Mouse (Mus musculus) thymus, postnatal 14 days (tissue): Measurements from ENCODE around the gene Fggy.

ENCODE experiments used
- DNase-seq: peaks from one replicate; pipeline ENCODE4 v3.0.0; 2021

Fggy gene

DNA sequence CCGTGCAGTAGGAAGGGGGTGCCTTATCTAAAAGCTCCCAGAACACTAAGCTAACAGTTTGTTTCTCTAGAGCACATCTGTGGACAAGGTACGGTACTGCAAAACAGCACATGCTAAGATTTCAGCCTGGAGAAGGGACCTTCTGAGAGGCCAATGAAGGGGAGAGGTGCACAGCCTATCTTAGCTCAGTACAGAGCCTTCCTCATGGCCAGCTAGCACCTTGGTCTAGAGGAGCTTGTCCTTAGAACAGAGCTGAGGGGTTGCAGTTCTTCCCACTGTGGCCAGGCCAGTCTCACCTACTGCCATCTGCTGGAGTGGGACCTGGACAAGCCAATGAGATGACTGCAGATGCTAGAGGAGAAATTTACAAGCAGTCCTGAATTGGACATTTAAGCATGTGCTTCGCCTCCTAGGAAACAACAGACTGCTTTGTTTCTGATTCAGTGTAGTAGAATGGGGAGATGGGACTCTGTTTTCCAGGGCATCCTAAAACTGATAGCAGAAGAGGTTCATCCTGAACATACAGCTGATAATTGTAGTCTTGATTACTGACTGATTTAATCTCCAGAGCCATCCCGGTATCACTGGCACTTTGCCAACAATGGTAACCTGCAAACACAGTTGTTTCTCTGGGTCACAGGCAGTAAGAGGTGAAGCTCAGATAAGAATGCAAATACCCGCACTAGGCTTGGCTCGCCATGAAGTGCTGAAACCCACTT lies 305.6 kb downstream of the Fggy start:
- no peak for DNase-seq

DNA sequence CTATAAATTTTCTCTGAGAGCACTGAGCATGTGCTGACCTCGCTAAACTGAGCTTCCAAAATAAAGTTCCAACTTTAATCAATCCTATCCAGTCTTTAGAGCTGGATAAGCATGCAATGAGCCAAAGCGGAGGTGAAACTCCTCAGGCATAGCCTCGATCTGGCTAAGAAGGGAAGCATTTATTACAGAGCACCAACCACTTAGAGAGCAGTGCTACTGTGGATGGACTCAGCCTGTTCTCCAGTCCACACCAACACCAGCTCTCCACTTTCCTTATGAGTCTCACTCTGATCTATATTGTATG lies 306.1 kb downstream of the Fggy start:
- DNase-seq: no peak

DNA sequence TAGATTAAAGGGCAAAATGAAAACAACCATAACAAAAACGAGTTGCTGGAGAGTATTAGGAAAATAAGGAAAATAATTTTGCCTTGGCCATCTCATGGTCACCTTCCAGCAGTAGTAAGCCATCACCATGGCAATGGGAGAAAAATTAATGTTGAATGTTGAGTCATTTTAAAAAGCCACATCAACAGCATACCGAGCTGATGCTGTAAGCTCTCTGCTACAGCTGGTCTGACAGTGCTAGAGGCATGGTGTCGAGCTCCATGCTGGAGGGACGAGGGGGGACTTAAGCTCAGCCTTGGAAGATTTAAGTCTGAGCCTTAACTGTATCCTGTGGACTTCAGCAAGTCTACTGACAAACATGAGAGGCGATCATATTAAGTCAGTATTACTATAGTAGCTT lies 307.9 kb downstream of the Fggy start:
- no peak for DNase-seq

DNA sequence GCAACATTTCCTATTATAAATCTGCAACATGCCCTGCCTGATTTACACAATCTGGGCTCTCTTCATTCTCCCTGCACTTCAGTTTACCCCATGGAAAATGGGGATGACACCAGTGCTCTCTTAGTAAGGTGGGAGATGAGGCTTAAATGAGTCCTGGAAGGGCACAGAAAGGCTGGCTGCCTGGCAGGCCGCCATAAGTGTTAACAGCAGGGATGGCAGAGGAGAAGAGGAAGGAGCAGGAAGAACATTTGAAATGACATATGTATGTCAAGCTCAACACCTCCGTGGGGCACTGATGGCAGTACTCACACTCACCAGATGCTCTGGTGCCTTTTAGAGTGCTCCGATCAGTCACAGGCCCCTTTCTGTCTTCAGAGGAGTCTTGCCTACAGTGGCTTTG lies 308.6 kb downstream of the Fggy start:
- DNase-seq: no peak

DNA sequence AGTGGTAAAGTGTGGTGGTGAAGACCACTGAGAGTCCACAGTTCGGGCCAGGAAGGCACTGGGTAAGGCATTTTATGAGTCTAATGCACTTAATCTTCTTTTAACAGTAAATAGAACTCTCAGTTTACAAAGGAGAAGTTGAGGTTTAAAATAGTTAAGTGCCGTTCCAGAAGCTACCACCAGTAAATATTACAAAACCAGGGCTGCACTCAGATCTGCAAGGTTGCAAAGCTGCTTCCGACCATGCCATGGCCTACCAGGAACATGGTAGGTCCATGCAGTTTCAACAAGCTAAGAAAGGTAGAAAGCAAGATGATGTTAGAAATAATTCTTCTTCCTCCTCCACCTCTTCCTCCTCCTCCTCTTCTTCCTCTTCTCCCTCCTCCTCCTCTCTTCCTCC lies 309.8 kb downstream of the Fggy start:
- DNase-seq: no peak

DNA sequence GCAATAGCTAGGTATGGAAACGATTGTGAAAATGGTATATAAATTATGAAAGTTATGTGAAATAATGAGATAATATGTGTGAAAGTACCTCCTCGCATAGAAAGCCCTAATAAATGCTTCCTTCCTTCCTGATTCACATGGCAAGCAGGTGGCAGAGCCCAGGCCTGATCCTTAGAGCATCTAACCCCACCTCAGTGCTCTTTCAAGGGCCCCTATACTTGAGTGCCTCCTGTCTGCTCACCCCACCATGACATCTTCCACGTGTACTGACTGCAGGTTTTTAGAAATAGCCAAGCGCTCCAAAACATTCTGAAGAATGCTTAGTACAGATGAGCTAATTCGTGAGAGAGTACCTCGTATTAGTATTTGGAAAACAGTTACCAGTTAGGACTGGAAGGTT lies 311.0 kb downstream of the Fggy start:
- DNase-seq: no peak

DNA sequence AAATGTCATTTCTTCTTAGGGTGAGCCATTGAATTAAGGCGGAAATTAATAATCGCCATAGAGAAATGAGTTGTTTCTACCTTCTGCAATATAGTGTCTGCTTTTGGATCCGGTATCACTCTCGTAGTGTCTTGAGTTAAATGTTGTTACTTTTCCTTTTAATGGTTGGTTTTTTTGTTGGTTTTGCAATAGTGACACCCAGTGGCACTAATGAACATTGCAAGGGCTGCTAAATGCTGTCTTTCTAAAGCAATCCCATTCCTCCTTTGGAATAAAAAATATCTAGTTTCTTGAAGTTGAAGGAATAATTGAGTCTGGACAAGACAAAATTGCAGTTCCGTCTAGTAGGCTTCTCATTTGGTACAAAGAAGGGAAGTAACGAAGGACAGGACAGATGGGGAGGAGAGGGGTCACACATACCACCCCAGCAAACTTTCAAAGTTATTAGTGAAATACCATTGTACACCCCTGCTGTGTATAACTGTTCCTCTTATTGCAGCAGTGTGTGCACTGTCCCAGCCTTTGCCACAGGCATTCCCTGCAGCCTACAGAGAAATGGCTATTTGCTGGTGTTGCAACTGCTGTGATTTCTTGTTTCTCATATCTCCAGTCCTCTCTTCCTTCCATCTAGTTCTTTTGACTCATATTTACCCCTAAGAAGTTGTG lies 314.0 kb downstream of the Fggy start:
- DNase-seq: peak; percentile 36

DNA sequence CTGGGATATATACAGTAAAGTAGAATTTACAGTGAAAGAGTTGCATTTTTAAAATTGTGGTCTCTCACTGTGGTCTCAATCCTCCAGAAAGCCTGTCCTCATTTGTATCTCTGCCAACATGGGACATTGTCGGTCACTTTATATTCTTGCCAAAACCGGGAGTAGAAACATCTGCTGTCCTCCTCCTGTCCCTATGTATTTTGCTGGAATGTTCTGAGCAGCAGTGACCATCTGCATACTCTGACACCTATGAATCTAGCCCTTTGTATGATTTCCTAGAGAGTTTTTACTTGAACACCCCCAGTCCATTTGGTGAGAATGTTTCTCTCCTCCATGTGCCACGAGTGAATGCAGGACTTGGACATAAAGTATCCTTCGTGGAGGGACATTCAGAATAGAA lies 318.6 kb downstream of the Fggy start:
- no peak for DNase-seq

DNA sequence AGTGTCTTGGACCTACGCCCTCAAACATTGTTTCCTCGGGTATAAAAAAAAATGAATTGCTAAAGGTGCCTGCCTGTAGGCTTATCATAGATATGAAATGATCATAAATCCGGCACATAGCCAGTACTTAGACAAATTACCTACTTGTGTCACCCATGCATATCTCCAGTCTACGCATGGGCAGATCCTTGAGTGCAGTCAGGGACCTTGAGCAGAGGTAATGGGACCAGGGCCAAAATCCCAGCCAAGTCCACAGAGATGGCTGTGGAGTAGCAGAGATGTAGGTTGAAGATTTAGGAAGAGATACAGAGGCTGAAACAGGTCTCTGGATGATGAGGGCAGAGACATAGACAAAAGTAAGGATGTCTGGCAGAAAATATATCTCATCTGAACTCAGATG lies 320.1 kb downstream of the Fggy start:
- DNase-seq: no peak

DNA sequence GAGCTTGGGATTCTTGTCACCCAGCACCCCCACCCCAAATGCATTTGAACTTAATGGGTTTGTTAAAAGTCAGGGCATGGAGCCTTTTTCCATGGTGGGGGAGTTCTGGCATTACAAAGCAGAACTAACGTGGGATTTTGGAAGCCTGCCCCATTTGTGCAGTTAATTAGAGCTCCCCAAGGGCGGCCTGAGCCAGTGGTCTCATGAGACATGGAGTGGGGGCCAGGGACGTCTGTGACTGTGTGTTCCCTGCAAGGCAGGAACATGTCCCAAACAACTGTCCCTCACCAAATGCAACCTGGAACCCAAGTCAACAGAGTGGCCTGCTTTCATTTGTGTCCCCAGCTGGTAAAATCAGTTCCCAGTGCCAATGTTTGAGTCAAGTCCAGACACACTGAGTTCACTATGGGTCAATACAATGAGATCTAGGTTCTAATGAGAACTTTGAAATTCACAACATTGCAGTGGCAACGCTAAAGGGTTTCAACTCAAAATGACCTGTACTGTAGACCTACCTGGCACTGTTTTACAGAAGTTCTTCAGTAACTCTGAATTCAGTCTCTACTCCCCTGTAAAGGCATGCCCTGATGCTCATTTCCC lies 324.5 kb downstream of the Fggy start:
- DNase-seq: no peak

DNA sequence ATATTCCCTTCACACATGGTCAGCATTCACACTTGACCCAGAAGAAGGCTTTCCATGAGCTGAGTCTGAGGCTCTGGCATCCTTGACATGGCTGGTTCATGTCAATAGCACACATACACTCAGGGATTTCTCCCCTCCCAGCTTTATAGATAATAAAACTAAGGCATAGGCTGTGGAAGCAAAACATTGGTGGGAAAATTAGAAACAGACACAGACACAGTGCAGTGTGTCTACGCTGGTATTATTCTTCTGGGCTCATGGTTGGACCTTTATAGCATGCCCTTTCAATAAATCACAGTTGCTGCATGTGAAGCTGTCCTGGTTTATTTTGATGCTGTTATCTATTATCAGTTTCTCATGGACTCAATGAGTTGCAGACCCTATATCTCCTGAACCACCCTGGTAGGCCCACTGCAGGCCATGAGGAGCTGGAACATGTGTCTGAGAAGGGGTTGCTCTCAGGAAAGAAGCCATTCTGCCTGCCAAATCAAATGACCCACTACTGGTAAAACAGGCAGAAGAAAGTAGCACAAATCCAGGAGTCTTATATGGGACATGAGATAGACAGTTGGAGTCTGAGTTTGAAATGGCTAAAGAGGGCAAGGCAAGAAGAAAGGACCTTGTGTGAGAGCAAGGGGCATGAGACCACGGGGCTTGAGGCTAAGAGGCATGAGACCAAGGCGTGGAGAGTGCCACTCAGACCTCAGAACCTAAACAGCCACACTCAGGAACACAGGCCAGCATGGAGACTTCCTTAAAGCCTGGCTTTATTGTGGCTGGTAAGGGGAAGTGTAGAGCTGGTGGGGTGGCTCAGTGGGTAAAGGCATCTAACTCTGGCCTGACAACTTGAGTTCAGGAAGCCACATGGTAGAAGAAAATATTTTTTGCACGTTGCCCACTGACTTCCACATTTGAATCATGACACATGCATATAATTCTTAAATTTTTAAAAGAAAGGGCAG lies 327.2 kb downstream of the Fggy start:
- no peak for DNase-seq

DNA sequence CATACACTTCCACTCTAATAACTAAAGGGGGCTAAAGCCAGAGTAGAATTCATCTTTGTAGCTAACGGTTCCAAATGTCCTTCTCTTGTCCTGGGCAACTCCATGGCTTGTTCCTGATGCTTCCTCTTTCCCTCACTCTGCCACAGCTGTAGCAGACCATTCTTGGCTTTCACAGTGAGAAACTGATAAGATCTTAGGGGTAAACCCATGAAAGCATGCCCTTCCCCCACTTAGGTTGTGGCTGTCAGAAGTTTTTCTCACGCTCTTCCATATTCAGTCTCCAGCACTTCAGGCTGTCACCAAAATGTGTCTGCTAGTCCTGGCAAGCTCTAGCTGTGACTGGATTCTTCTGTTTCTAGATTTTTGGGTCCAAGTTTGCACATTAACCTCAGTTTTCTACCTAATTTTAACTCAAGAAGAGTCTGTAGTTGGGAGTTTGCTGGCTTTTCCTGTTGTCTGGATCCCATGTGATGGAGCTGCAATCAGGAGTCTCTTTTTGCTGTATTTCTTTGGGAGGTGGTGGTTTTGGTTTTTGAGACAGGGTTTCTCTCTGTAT lies 338.0 kb downstream of the Fggy start:
- no peak for DNase-seq

DNA sequence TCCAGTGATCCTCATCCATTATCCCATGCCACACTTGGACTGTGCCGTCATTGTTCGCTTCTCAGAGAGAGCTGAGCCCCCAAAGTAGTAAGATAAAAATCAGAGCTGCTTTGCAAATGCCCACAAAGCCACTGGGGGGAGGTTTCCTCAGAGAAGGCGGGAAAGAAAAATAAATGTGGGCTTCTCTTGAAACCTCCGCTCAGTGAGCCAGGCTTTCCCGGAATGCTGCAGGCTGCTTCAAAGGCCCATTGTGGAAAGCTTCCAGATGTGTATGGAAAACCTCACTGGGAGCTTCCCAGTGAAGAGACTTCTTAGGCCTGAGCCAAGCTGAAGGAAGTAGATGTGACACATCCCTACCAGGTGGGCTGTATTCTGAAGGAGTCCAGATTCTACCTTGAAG lies 339.3 kb downstream of the Fggy start:
- no peak for DNase-seq

DNA sequence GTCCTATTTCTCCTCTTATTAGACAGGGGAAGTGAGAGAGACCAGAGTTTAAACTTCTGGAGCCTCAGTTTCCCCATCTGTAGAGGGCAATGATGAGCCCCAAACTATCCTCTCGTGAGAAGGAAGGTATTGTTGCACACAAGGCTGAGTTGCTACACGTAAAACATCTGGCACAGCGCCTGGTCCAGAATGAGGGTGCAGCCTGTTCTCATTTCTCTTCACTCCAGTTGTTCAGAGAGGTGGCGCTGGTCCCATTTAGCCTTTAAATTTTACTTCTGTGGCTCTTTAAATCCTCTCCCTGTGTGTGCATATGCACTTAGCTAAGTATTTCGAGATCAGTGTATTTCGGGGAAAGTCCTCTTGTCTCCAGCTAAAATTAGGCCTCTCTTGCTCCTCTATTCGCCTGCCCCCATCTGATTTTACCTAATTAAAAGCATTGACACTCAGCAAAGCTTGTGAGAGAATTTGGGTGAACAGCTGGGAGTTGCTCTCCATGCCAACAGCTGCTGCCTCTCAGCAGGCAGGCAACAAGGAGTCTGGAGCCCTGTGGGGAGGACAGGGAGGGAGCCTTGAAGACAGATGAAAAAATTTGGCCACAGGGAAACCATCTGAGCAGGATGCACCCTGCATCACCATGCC lies 340.0 kb downstream of the Fggy start:
- no peak for DNase-seq

DNA sequence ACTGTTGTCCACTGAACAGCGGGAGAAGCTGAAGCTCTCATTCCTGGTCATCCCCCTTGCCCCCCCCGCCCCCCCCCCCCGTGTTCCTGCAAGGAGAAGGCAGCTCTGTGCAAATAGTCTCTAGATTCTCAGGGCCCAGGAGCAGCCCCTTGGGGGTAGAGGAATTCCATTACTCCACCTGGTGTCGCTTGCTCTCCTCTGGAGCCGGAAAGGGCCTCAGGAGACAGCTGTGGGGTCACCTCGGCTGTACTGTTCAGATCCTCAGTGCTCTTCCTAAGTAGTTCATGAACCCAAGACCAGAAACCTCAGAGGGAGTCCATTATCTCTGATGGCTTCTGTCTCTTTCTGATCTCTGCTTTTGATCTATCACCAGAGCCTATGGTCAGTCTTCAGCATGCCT lies 341.4 kb downstream of the Fggy start:
- no peak for DNase-seq

DNA sequence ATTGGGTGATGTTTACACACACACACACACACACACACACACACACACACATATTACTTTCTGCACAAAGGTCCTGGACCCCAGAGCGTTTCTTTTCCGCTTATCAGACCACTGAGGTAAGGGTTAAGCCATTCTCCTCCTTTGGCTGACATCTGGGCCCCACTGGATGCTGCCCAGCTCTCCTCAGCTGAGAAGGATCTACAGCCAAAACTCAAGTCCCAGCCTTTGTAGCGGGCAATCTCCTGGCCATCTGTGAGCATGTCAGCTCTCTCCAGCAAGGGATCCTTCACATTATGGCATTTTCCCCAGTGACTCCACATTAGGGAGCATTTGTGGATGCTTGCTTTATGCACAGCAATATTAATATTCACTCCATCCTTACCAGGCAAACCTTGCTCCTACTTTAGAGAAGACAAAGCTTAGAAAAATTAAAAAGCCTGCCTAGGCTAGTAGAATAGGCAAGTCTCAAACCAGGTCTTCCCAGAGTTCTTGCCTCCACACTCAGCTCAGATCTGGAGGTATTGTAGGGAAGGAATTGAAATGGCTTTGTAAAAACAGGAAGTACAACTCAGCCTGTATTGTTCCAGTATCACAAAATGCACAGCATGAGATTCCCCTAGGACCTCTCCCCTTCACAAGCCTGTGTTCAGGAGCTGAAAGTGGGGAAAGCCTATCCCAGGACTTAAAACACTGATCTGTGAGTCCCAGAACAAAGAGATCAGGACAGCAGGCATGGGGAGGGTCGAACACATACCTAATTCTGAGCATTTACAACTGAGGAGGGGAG lies 342.8 kb downstream of the Fggy start:
- DNase-seq: no peak

DNA sequence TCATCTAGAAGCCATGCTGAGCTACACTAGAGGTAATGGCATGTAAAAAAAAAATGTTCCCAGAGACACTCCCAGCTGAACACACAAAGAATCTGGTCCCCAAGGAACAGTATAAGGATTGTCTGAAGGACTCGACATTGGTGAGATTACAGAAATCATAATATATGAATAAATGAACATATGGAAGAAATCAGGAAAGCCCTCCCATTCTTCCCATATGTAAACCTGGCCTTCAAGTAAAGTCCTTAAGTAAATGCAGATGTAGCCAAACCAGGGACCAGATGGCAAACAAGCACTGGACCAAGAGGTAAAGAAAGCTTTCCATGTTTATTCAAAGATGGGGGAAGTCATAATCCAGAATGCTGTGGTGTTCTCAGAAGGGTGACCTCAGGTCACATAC lies 343.5 kb downstream of the Fggy start:
- no peak for DNase-seq

DNA sequence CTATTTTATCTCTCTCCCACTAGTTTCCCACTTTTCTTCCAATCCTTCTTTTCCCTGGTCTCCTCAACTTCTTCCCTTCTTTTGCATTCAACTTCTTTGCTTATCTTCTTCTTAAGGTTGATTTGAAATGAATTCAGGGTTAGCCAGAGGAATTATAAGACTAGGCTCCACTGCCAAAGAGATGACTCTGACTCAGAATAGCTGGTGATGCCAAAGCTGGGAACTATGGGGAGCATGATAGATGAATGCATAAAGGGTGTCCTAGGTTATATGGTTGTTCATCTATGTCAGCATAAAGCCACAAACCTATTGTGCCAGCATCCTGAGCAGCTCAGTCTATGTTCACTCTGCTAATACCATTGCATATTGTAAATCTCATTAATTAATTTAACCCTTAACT lies 348.8 kb downstream of the Fggy start:
- DNase-seq: no peak

DNA sequence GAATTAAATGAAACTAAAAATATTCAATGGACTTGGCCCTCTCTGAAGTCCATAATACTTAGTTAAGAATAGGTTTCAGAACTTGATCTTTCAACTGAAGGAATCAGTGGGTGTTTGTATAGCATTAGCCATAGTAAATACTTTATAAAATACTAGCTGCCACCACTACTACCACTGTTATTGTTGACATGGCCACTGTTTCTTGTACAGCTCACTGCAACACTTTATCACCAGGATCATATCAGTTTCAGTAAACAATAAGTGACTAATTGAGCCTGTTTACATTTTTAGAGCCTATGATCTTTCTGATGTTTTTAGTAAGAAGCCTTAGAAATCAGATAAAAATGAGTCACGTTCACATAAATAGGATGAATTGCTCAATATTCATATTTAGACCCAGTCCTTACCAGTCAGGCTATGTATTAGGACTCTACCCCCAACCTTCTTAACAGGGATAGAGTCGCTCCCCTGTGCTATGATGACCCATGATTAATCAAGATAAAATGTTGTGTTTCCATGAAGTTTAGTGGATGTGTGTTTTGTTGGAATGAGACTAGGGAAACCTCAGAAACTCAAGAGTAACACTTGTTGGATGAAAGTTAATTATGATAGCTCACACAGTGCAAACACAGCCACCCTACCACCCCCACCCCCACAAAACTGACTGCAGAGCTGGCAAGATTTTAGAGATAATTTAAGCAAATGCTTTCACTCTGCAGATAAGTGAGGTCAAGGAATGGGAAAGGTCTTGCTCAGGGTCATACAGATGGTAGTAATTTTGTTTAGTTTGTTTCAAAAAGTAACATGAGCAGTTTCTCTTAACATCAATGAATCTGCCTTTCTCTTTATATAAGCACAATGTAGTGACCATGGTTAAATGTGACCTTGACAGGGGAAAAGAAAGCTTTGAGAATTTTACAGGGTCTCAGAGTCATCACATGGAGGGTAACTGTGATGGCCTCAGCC lies 352.7 kb downstream of the Fggy start:
- no peak for DNase-seq

DNA sequence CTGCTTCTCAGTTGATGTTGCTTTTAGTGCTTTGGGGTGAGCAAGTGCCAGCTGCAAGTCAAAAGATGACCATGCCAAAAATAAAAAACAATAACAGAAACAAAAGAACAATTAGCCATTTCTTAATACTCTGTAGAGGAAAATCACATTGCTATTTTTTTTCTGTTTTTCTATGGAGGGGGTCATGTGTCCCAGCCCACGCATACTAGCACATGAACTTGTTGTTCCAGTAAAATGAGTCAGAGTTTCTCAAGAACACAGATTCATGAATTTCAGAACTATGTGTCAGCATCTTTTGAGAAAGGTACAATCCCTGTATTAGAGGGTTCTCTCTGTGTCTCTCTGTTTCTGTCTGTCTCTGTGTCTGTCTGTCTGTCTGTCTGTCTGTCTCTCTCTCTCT lies 355.7 kb downstream of the Fggy start:
- DNase-seq: no peak
